In the genomic region with DNA sequence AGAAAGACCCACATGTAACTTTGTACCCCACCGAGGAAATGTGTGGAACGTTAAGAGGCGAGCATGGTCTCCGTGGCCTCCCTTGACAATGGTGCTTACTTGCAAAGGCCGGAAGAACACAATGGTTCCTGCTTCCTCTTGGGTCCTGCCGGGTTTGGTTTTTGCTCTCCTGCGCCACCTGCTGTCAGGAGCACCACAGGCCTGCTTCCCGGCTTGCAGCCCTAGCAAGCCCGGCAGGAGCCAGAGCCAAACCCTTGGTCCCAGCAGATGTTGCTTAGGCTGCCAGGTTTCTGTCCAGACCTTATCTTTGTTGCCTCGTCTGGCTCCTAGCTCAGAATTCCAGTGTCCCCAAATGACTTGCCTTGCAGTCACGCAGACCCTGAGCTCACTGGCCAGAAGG, we compare ENCODE assay signal across 8 mouse cellular contexts.
A peak's percentile ranks its signal among the peaks of the same experiment; 100 is the strongest.
DNase-seq lines count a peak whose midpoint lies in the region; ATAC-seq and TF ChIP-seq lines count a peak whose summit lies in the region.

No protein-coding gene starts in this region.

- peak; percentile 75 for TF ChIP-seq CTCF in C2C12 (IDR thresholded peaks at IDR 0.05; ENCODE audit: control insufficient read depth, insufficient read depth, insufficient read length)
- TF ChIP-seq CTCF in kidney, postnatal 0 days (IDR thresholded peaks at IDR 0.05; ENCODE audit: low read depth) = peak; percentile 92

- no peak overlapping the region for H3K4me2 ChIP-seq in embryonic facial prominence, embryonic 15.5 days (replicated peaks)
- H3K4me2 ChIP-seq in heart, embryonic 11.5 days = no peak overlapping the region
- H3K4me2 ChIP-seq in kidney, postnatal 0 days (ENCODE audit: low read length) = no peak overlapping the region
- H3K4me2 ChIP-seq in liver, embryonic 11.5 days = no peak overlapping the region
- no peak overlapping the region for H3K4me2 ChIP-seq in neural tube, embryonic 12.5 days (replicated peaks)
- H3K4me2 ChIP-seq in stomach, embryonic 16.5 days (ENCODE audit: low read depth, low read length) = no peak overlapping the region

- no peaks in the 10 kb centered on the region for H3K27me3 ChIP-seq in C2C12 (ENCODE audit: control insufficient read depth, insufficient read depth, insufficient read length)
- H3K27me3 ChIP-seq in embryonic facial prominence, embryonic 15.5 days = no peaks in the 10 kb centered on the region
- no peaks in the 10 kb centered on the region for H3K27me3 ChIP-seq in heart, embryonic 11.5 days (ENCODE audit: control insufficient read depth, insufficient read depth, low read length)
- no peaks in the 10 kb centered on the region for H3K27me3 ChIP-seq in kidney, postnatal 0 days (ENCODE audit: insufficient read depth, low read length)
- no peaks in the 10 kb centered on the region for H3K27me3 ChIP-seq in liver, embryonic 11.5 days (replicated peaks; ENCODE audit: control insufficient read depth, insufficient read depth, low read length)
- no peaks in the 10 kb centered on the region for H3K27me3 ChIP-seq in neural tube, embryonic 12.5 days (replicated peaks)
- no peaks in the 10 kb centered on the region for H3K27me3 ChIP-seq in stomach, embryonic 16.5 days (ENCODE audit: control insufficient read depth, insufficient read depth, low read length)

- peaks cover 15% of the 10 kb centered on the region for H3K4me1 ChIP-seq in embryonic facial prominence, embryonic 15.5 days
- H3K4me1 ChIP-seq in heart, embryonic 11.5 days (ENCODE audit: control insufficient read depth, insufficient read depth, low read length) = peaks cover 6% of the 10 kb centered on the region
- H3K4me1 ChIP-seq in kidney, postnatal 0 days (replicated peaks; ENCODE audit: insufficient read depth, low read length) = no peaks in the 10 kb centered on the region
- no peaks in the 10 kb centered on the region for H3K4me1 ChIP-seq in liver, embryonic 11.5 days (replicated peaks; ENCODE audit: control insufficient read depth, insufficient read depth, low read length)
- peaks cover 13% of the 10 kb centered on the region for H3K4me1 ChIP-seq in neural tube, embryonic 12.5 days
- H3K4me1 ChIP-seq in stomach, embryonic 16.5 days (ENCODE audit: control insufficient read depth, insufficient read depth, low read length) = no peaks in the 10 kb centered on the region

- peak; percentile 43 for ATAC-seq in embryonic facial prominence, embryonic 15.5 days (ENCODE audit: insufficient number of reproducible peaks, low FRiP score, low TSS enrichment, low read depth)
- 0 out of 2 replicates have a peak, but pooled peaks have one; percentile 35 for ATAC-seq in heart, embryonic 11.5 days (replicated peaks; ENCODE audit: insufficient number of reproducible peaks, low FRiP score, low TSS enrichment)
- ATAC-seq in kidney, postnatal 0 days (replicated peaks; ENCODE audit: low FRiP score, low read depth) = peak; percentile 71; the same call in 1 of the 2 replicates
- ATAC-seq in liver, embryonic 11.5 days (replicated peaks; ENCODE audit: low FRiP score) = peak; percentile 63; the same call in 1 of the 2 replicates
- 0 out of 2 replicates have a peak, but pooled peaks have one; percentile 63 for ATAC-seq in neural tube, embryonic 12.5 days (ENCODE audit: low FRiP score, low read depth)
- peak; percentile 73; the same call in 1 of the 2 replicates for ATAC-seq in stomach, embryonic 16.5 days (ENCODE audit: insufficient read depth, low FRiP score)

- no peaks in the 10 kb centered on the region for H3K79me2 ChIP-seq in C2C12 (ENCODE audit: control insufficient read depth, insufficient read depth)

- no peaks in the 10 kb centered on the region for H3K79me3 ChIP-seq in C2C12 (ENCODE audit: low read depth)

- peak overlapping the region; percentile 44; the same call in 1 of the 2 replicates for H3K27ac ChIP-seq in embryonic facial prominence, embryonic 15.5 days (replicated peaks)
- peak overlapping the region; percentile 7; the same call in 1 of the 2 replicates for H3K27ac ChIP-seq in heart, embryonic 11.5 days (ENCODE audit: low read depth, low read length)
- no peak overlapping the region for H3K27ac ChIP-seq in kidney, postnatal 0 days
- H3K27ac ChIP-seq in liver, embryonic 11.5 days (ENCODE audit: low read depth, low read length) = no peak overlapping the region
- H3K27ac ChIP-seq in neural tube, embryonic 12.5 days = no peak overlapping the region
- no peak overlapping the region for H3K27ac ChIP-seq in stomach, embryonic 16.5 days (ENCODE audit: low read length)

- 12% methylated on average over 11 of the region's 11 CpGs for WGBS in embryonic facial prominence, embryonic 15.5 days
- WGBS in heart, embryonic 11.5 days (ENCODE audit: insufficient replicate concordance) = 8% methylated on average over 11 of the region's 11 CpGs
- WGBS in kidney, postnatal 0 days = 14% methylated on average over 11 of the region's 11 CpGs
- WGBS in liver, embryonic 11.5 days = 14% methylated on average over 11 of the region's 11 CpGs
- 11% methylated on average over 11 of the region's 11 CpGs for WGBS in neural tube, embryonic 12.5 days
- 18% methylated on average over 11 of the region's 11 CpGs for WGBS in stomach, embryonic 16.5 days

- H3K4me3 ChIP-seq in C2C12 (ENCODE audit: insufficient read depth, poor library complexity, severe bottlenecking) = no peak overlapping the region
- H3K4me3 ChIP-seq in embryonic facial prominence, embryonic 15.5 days (replicated peaks) = no peak overlapping the region
- H3K4me3 ChIP-seq in heart, embryonic 11.5 days (ENCODE audit: low read depth, low read length) = no peak overlapping the region
- H3K4me3 ChIP-seq in kidney, postnatal 0 days (replicated peaks; ENCODE audit: low read depth, low read length) = no peak overlapping the region
- H3K4me3 ChIP-seq in liver, embryonic 11.5 days (ENCODE audit: low read depth, low read length) = no peak overlapping the region
- no peak overlapping the region for H3K4me3 ChIP-seq in neural tube, embryonic 12.5 days
- H3K4me3 ChIP-seq in stomach, embryonic 16.5 days (replicated peaks; ENCODE audit: low read length) = no peak overlapping the region

- peak; percentile 73 to 82 for DNase-seq in adrenal gland, postnatal 4 days (ENCODE audit: low spot score in 2 of 2)
- DNase-seq in kidney, postnatal 0 days (ENCODE audit: low spot score) = peak; percentile 90
- peak; percentile 76 for DNase-seq in liver, embryonic 11.5 days (ENCODE audit: low spot score)

- no peaks in the 10 kb centered on the region for H3K36me3 ChIP-seq in C2C12 (ENCODE audit: control insufficient read depth, insufficient read depth)
- no peaks in the 10 kb centered on the region for H3K36me3 ChIP-seq in embryonic facial prominence, embryonic 15.5 days
- H3K36me3 ChIP-seq in heart, embryonic 11.5 days (ENCODE audit: control insufficient read depth, insufficient read depth, low read length) = no peaks in the 10 kb centered on the region
- H3K36me3 ChIP-seq in kidney, postnatal 0 days (ENCODE audit: insufficient read depth, low read length) = no peaks in the 10 kb centered on the region
- H3K36me3 ChIP-seq in liver, embryonic 11.5 days (ENCODE audit: control insufficient read depth, insufficient read depth, low read length) = no peaks in the 10 kb centered on the region
- peaks cover 12% of the 10 kb centered on the region; the same call in 1 of the 2 replicates for H3K36me3 ChIP-seq in neural tube, embryonic 12.5 days
- no peaks in the 10 kb centered on the region for H3K36me3 ChIP-seq in stomach, embryonic 16.5 days (ENCODE audit: control insufficient read depth, insufficient read depth, low read length)

- H3ac ChIP-seq in C2C12 (ENCODE audit: control insufficient read depth, insufficient read length, low read depth) = no peak overlapping the region

- H3K9ac ChIP-seq in embryonic facial prominence, embryonic 15.5 days = no peak overlapping the region
- no peak overlapping the region for H3K9ac ChIP-seq in heart, embryonic 11.5 days (ENCODE audit: low read depth, low read length)
- H3K9ac ChIP-seq in kidney, postnatal 0 days (ENCODE audit: low read depth, low read length) = no peak overlapping the region
- no peak overlapping the region for H3K9ac ChIP-seq in liver, embryonic 11.5 days (ENCODE audit: low read depth, low read length)
- no peak overlapping the region for H3K9ac ChIP-seq in neural tube, embryonic 12.5 days
- H3K9ac ChIP-seq in stomach, embryonic 16.5 days (ENCODE audit: low read length) = 0 out of 2 replicates have a peak overlapping the region, but pooled peaks have one; percentile 36

- H3K9me3 ChIP-seq in embryonic facial prominence, embryonic 15.5 days (replicated peaks) = no peaks in the 10 kb centered on the region
- H3K9me3 ChIP-seq in heart, embryonic 11.5 days (replicated peaks; ENCODE audit: control insufficient read depth, low read length) = no peaks in the 10 kb centered on the region
- no peaks in the 10 kb centered on the region for H3K9me3 ChIP-seq in kidney, postnatal 0 days (replicated peaks; ENCODE audit: low read length)
- no peaks in the 10 kb centered on the region for H3K9me3 ChIP-seq in liver, embryonic 11.5 days (ENCODE audit: control insufficient read depth, low read length)
- H3K9me3 ChIP-seq in neural tube, embryonic 12.5 days = no peaks in the 10 kb centered on the region
- H3K9me3 ChIP-seq in stomach, embryonic 16.5 days (replicated peaks; ENCODE audit: control insufficient read depth, low read length) = no peaks in the 10 kb centered on the region

TF ChIP-seq in C2C12, 6 proteins besides CTCF, POLR2A, EP300 and RAD21:
- no peak for TF ChIP-seq MYOG (IDR thresholded peaks at IDR 0.05; ENCODE audit: control insufficient read depth, extremely low read depth, insufficient read length)
- TF ChIP-seq FOSL1 (IDR thresholded peaks at IDR 0.05; ENCODE audit: insufficient read depth, low read length, poor library complexity, severe bottlenecking) = no peak
- no peak for TF ChIP-seq CEBPB (IDR thresholded peaks at IDR 0.05; ENCODE audit: low read depth)
- TF ChIP-seq MYOD1 (IDR thresholded peaks at IDR 0.05; ENCODE audit: control insufficient read depth, insufficient read length, low read depth) = no peak
- TF ChIP-seq MAX (IDR thresholded peaks at IDR 0.05) = no peak
- no peak for TF ChIP-seq USF1 (IDR thresholded peaks at IDR 0.05; ENCODE audit: low read depth)

Comparison
In these comparisons a context has a peak if more than half of its experiments do, and no peak if none do; other contexts are left out.
1. H3K27ac ChIP-seq: peak in embryonic facial prominence, embryonic 15.5 days (single experiment) and heart, embryonic 11.5 days (single experiment); none in kidney, postnatal 0 days (single experiment), liver, embryonic 11.5 days (single experiment), neural tube, embryonic 12.5 days (single experiment) and stomach, embryonic 16.5 days (single experiment).
2. Peak in every context shown above with its lines, with median percentiles within 50 percentile points of each other: DNase-seq and ATAC-seq.